Mouse (Mus musculus) CH12.LX (cell line): ENCODE measurements around the gene Chtop. TPM values are rescaled to one million over a fixed set of nuclear protein-coding genes. Genes with fewer than 3 reads are reported as not detected.

Experiments used
- DNase-seq: peaks from one replicate; pipeline ENCODE4 v3.0.0-alpha.2; 2013; ENCODE audit errors: extremely low read depth
- H3K27ac ChIP-seq: 2 replicates; pipeline ENCODE4 v1.5.1; 2012; ENCODE audit warnings: low read depth, mild to moderate bottlenecking, control low read depth, moderate library complexity; ENCODE audit not compliant: insufficient read depth
- H3K27me3 ChIP-seq: replicated peaks from 2 replicates; pipeline ENCODE3; 2012; ENCODE audit warnings: inconsistent platforms
- H3K36me3 ChIP-seq, 2 experiments: replicated peaks in 1 of 2; 2 replicates each; pipeline versions ENCODE3 to v1.6.1; 2012; ENCODE audit warnings: inconsistent platforms in 1 of 2, low read length in 1 of 2, mild to moderate bottlenecking in 1 of 2, mixed read lengths in 1 of 2, moderate library complexity in 1 of 2; ENCODE audit not compliant: control insufficient read depth in 1 of 2, insufficient read depth in 1 of 2
- H3K4me1 ChIP-seq, 2 experiments: 2 replicates each; pipeline ENCODE4 v1.6.1; 2012; ENCODE audit warnings: inconsistent platforms in 1 of 2, moderate library complexity in 1 of 2; ENCODE audit not compliant: insufficient read depth in 2 of 2, control insufficient read depth in 1 of 2
- H3K4me2 ChIP-seq: 2 replicates; pipeline ENCODE4 v1.6.1; 2012; ENCODE audit warnings: low read depth, mild to moderate bottlenecking, control low read depth; ENCODE audit not compliant: poor library complexity, insufficient read depth, severe bottlenecking
- H3K4me3 ChIP-seq, 3 experiments: fragments of 150-350 bp in 1 of 3; sonication (generic) in 1 of 3; replicated peaks in 1 of 3; 2 replicates each; pipeline versions ENCODE3 to v1.5.1; 2011 to 2012; ENCODE audit warnings: low read depth in 2 of 3, low read length in 2 of 3, mild to moderate bottlenecking in 2 of 3, moderate library complexity in 2 of 3, control low read depth in 1 of 3, improper control_type of control experiment in 1 of 3, inconsistent platforms in 1 of 3, mixed read lengths in 1 of 3; ENCODE audit not compliant: poor library complexity in 1 of 3
- H3K79me2 ChIP-seq: replicated peaks from 2 replicates; pipeline ENCODE4 v1.6.1; 2012; ENCODE audit warnings: mild to moderate bottlenecking, moderate library complexity; ENCODE audit not compliant: control insufficient read depth, poor library complexity, insufficient read depth, severe bottlenecking; ENCODE audit errors: extremely low read depth
- H3K9ac ChIP-seq: 2 replicates; pipeline ENCODE4 v1.6.1; 2012; ENCODE audit warnings: low read depth, mild to moderate bottlenecking, control low read depth, moderate library complexity; ENCODE audit not compliant: insufficient read depth
- H3K9me3 ChIP-seq: replicated peaks from 2 replicates; pipeline ENCODE3; 2012; ENCODE audit warnings: low read length, inconsistent platforms, mixed read lengths
- CHD1 ChIP-seq: IDR thresholded peaks from 2 replicates; pipeline ENCODE4 v1.6.1; 2012; ENCODE audit warnings: low read depth, low read length, improper control_type of control experiment, inconsistent platforms
- CHD2 ChIP-seq: IDR thresholded peaks from 2 replicates; pipeline ENCODE4 v1.6.1; 2011; ENCODE audit warnings: low read length, improper control_type of control experiment
- CTCF ChIP-seq, 2 experiments: IDR thresholded peaks in 1 of 2; conservative IDR thresholded peaks in 1 of 2; 2 replicates each; pipeline ENCODE4 v1.5.1; 2011 to 2012; ENCODE audit warnings: low read depth in 2 of 2, low read length in 2 of 2, improper control_type of control experiment in 1 of 2, inconsistent platforms in 1 of 2, mild to moderate bottlenecking in 1 of 2, moderate library complexity in 1 of 2
- EP300 ChIP-seq: IDR thresholded peaks from 2 replicates; pipeline ENCODE4 v1.6.1; 2011; ENCODE audit warnings: low read length, improper control_type of control experiment
- GABPA ChIP-seq: IDR thresholded peaks from 2 replicates; pipeline ENCODE4 v1.6.1; 2012; ENCODE audit warnings: low read depth, low read length, improper control_type of control experiment, inconsistent platforms; ENCODE audit not compliant: insufficient replicate concordance
- HCFC1 ChIP-seq: IDR thresholded peaks from 2 replicates; pipeline ENCODE4 v1.6.1; 2012; ENCODE audit warnings: low read depth, mild to moderate bottlenecking, inconsistent platforms, low read length, improper control_type of control experiment
- IRF4 ChIP-seq: IDR thresholded peaks from 2 replicates; pipeline ENCODE4 v1.6.1; 2014; ENCODE audit warnings: low read depth, mild to moderate bottlenecking, inconsistent platforms, low read length, improper control_type of control experiment
- JUN ChIP-seq: IDR thresholded peaks from 2 replicates; pipeline ENCODE4 v1.6.1; 2011; ENCODE audit warnings: low read depth, mild to moderate bottlenecking, low read length, improper control_type of control experiment, moderate library complexity; ENCODE audit not compliant: insufficient read depth
- JUND ChIP-seq: conservative IDR thresholded peaks from 2 replicates; pipeline ENCODE4 v1.6.1; 2011; ENCODE audit warnings: low read depth, low read length, improper control_type of control experiment
- MAFK ChIP-seq: IDR thresholded peaks from 2 replicates; pipeline ENCODE4 v1.6.1; 2011; ENCODE audit warnings: low read length, improper control_type of control experiment; ENCODE audit not compliant: insufficient replicate concordance
- MAX ChIP-seq: IDR thresholded peaks from 2 replicates; pipeline ENCODE4 v1.6.1; 2011; ENCODE audit warnings: low read length, improper control_type of control experiment
- MEF2A ChIP-seq: IDR thresholded peaks from 2 replicates; pipeline ENCODE4 v1.6.1; 2014; ENCODE audit warnings: low read depth, mild to moderate bottlenecking, inconsistent platforms, low read length, improper control_type of control experiment, borderline replicate concordance
- MXI1 ChIP-seq: IDR thresholded peaks from 2 replicates; pipeline ENCODE4 v1.6.1; 2011; ENCODE audit warnings: mild to moderate bottlenecking, low read depth, low read length, improper control_type of control experiment
- POLR2A ChIP-seq: IDR thresholded peaks from 2 replicates; pipeline ENCODE4 v1.6.1; 2011; ENCODE audit warnings: low read depth, mild to moderate bottlenecking, improper control_type of control experiment, low read length
- RAD21 ChIP-seq: IDR thresholded peaks from 2 replicates; pipeline ENCODE4 v1.6.1; 2011; ENCODE audit warnings: low read depth, mild to moderate bottlenecking, low read length, improper control_type of control experiment, moderate library complexity
- SIN3A ChIP-seq: IDR thresholded peaks from 2 replicates; pipeline ENCODE4 v1.6.1; 2012; ENCODE audit warnings: low read length, improper control_type of control experiment, inconsistent platforms
- SMC3 ChIP-seq: IDR thresholded peaks from 2 replicates; pipeline ENCODE4 v1.6.1; 2011; ENCODE audit warnings: low read depth, low read length, improper control_type of control experiment
- TCF12 ChIP-seq: IDR thresholded peaks from 2 replicates; pipeline ENCODE4 v1.6.1; 2014; ENCODE audit warnings: low read depth, mild to moderate bottlenecking, inconsistent platforms, low read length, improper control_type of control experiment
- UBTF ChIP-seq: IDR thresholded peaks from 2 replicates; pipeline ENCODE4 v1.6.1; 2012; ENCODE audit warnings: low read depth, mild to moderate bottlenecking, inconsistent platforms, low read length, improper control_type of control experiment, moderate library complexity
- ZC3H11A ChIP-seq: IDR thresholded peaks from 2 replicates; pipeline ENCODE4 v1.6.1; 2012; ENCODE audit warnings: low read depth, mild to moderate bottlenecking, inconsistent platforms, low read length, improper control_type of control experiment
- dilution Hi-C: fragments of 300-500 bp; cut with MboI; formaldehyde crosslinking; loops from 2 replicates; pipeline ENCODE4 v1.14.3; 2020; ENCODE audit warnings: low sequenced_read_pairs; ENCODE audit not compliant: extremely low pct_unique_long_range_greater_than_20kb, extremely low pct_ligation_motif_present
- in situ Hi-C: fragments of 300-500 bp; cut with MboI; formaldehyde crosslinking; loops from 3 replicates; pipeline ENCODE4 v1.14.3; 2019; ENCODE audit warnings: low sequenced_read_pairs, low pct_ligation_motif_present, low pct_unique_long_range_greater_than_20kb, mixed read lengths
- polyA plus RNA-seq: library from polyadenylated mRNA; unstranded; fragments of >175 nt; gene quantifications from 2 replicates; pipeline ENCODE4 v1.2.1, GENCODE M21; 2012; ENCODE audit warnings: low read depth; ENCODE audit not compliant: insufficient read length
- total RNA-seq, 2 experiments: library from RNA; depleted of rRNA; stranded (reverse); fragments of 300-350 nt in 1 of 2; fragments of >200 nt in 1 of 2; gene quantifications; 2 replicates each; pipeline ENCODE4 v1.2.3; 2012 to 2014

Gene Chtop
- total and polyA plus RNA-seq, 3 experiments, result 88.5 to 130 (median 126) TPM

- H3K9ac ChIP-seq, result no peak overlapping the region
- no peaks in the 10 kb centered on the region for H3K79me2 ChIP-seq
- no peak overlapping the region for H3K27ac ChIP-seq
- peaks cover 4% of the 10 kb centered on the region for H3K27me3 ChIP-seq
- dilution Hi-C loops, result no loop called here
- in situ Hi-C loops, result no loop called here
- TF ChIP-seq CHD2, result no peak
- no peak for TF ChIP-seq TCF12
- no peak for TF ChIP-seq MAFK
- TF ChIP-seq CTCF (conservative IDR thresholded peaks at IDR 0.05 in 1 of 2, IDR thresholded peaks at IDR 0.05 in 1 of 2; ENCODE audit: low read depth in 2 of 2, low read length in 2 of 2), result no peak
- TF ChIP-seq MAX, result no peak
- no peak for TF ChIP-seq RAD21
- TF ChIP-seq POLR2A, result no peak
- TF ChIP-seq ZC3H11A, result no peak
- H3K4me1 ChIP-seq, result peaks cover 0 to 4% of the 10 kb centered on the region in 2 experiments; a peak in 1 of 4 replicates
- H3K4me3 ChIP-seq, result no peak overlapping the region
- no peak overlapping the region for H3K4me2 ChIP-seq
- DNase-seq, result no peak
- no peaks in the 10 kb centered on the region for H3K9me3 ChIP-seq
- H3K36me3 ChIP-seq, result peaks cover 2 to 14% of the 10 kb centered on the region in 2 experiments
Observed at GRCm38 (mm10) chr3:90527291-90527873, 18.1 kb upstream of the Chtop start.

DNA sequence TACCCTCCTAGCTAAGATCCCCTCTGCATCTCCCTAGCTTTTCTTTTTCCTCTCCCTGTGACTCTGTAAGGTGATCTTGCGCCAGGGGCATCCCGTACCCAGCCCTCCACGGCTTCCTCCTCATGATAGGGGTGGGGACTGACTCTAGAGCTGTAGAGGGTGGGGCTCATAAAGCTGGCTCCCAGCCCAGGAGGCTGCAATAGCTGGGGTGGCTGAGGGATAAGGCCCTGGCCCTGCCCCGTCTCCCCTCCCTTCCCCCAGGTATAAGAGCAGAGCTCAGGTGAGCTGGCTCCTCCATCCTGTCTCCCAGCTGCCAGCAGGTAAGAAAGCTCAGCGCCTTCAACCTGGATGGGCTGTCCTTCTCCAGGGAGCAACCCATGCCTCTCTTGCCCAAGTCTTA, 17.3 kb upstream of the Chtop start, which contains the start of gene S100a14:
Gene S100a14 (plus strand): TSS at position 277 of the 400 bp plus-strand sequence.
- Histone ChIP-seq H3K9me3 (no peaks in the 10 kb centered on the region), H3K79me2 (no peaks in the 10 kb centered on the region), H3K9ac (no peak within 1 kb of the TSS), H3K36me3 (peaks cover 2 to 14% of the 10 kb centered on the region in 2 experiments), H3K27me3 (peaks cover 4% of the 10 kb centered on the region), H3K4me1 (peaks cover 0 to 4% of the 10 kb centered on the region in 2 experiments; a peak in 1 of 4 replicates), H3K4me3 (no peak within 1 kb of the TSS), H3K27ac (no peak within 1 kb of the TSS), H3K4me2 (no peak within 1 kb of the TSS)
- in situ Hi-C loops (no loop called here), dilution Hi-C loops (no loop called here)
- DNase-seq, result no peak
- TF ChIP-seq MAFK (no peak), EP300 (no peak), GABPA (no peak), HCFC1 (no peak), JUN (no peak), CHD2 (no peak), UBTF (no peak), JUND (no peak), SIN3A (no peak), IRF4 (no peak), CHD1 (no peak), RAD21 (no peak), SMC3 (no peak), MEF2A (no peak), CTCF (conservative IDR thresholded peaks at IDR 0.05 in 1 of 2, IDR thresholded peaks at IDR 0.05 in 1 of 2; ENCODE audit: low read depth in 2 of 2, low read length in 2 of 2) (no peak), MXI1 (no peak)
- TF ChIP-seq, all 38 proteins: peak for 0
